Mouse (Mus musculus) thymus, postnatal 36 days (tissue): Measurements from ENCODE around the gene Slc7a8.

Experiments
- DNase-seq, 2 experiments: peaks; one replicate each; pipeline ENCODE4 v3.0.0; 2022; ENCODE audit warnings: mixed read lengths in 2 of 2

Slc7a8 gene

DNA sequence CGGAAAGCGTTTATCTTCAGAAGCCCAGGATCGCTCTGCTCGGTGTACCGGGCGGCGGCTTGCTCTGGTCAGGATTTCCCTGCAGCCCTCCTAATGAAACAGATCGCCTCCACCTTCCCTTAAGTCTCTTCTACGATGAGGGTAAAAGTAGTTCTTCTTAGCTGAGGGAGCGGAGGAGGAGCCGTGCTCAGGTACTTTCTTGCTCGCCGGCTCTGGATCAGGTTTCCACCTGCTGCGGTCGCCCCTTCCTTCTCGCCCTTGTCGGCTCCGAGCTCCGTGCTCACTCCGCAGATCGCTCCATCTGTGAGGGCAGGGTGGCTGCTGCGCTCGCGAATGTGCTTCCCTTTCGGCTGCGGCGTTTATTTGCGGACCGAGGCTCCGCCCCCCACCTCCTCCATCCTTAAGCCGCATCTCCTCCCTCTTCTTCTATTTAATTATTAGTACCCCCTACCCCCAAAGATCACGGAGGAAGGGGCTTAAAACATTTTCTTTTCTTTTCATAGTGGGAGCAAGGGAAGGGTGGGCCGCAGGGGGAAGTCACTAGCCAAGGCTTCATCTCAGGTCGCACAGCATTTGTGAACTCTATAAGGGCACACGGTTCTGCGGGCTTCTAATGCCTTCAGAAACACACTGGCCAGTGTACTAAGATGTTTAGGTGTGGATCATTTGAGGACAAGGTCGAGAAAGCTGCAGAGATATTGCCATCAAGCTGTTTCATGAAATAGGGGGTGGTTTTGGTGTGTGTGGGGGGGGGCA, at the start of gene Slc7a8:
Gene Slc7a8 (minus strand): TSS at position 337 of the 756 bp plus-strand sequence.
- peak; percentile 56 to 67 for DNase-seq

GRCm38 (mm10) chr14:54823716-54824115, 42.0 kb upstream of the Slc7a8 start:
- no peak for DNase-seq

GRCm38 (mm10) chr14:54822301-54822700, 40.6 kb upstream of the Slc7a8 start:
- no peak for DNase-seq

GRCm38 (mm10) chr14:54817791-54818190, 36.0 kb upstream of the Slc7a8 start:
- DNase-seq: peak; percentile 20 to 37

DNA sequence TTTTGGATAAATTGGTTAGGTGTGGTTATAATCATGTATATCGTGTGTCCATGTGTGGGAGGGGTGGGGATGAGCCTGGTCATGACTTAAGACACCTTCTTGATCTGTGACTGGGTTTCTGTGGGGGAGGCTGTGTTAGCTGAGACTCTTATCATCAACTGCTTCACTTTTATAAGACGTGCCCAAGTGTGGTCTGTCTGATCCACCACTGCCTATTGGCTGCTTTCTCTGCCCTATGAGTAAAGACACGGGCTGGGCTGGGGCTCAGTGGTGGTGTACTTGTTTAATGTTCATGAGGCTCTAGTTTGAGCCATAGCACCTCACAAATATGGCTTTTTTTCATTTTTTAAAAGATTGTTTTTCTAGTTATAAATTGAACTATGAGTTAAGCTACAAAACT, 34.0 kb upstream of the Slc7a8 start:
- DNase-seq: no peak

DNA sequence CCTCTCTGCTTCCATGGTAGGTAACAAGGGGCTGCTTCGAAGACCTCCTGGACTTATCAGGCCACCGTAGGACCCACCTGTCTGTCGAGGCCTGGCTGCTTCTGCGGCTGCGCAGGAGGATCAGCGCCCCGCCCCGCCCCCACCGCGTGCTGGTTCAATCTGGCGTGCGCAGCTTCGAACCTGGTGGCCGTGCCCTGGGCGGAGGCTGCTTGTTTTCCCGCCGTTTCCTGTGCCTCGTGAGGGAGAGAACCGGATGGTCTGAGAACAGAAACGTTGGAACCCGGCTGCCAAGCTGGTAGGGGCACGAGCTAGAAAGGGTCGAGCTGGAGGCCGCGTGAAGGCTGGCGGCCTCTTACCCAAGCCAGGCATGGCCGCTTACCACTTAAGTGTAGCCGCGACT, 32.2 kb upstream of the Slc7a8 start, which contains the start of gene Rnf212b:
Gene Rnf212b (plus strand): TSS at position 151 of the 400 bp plus-strand sequence.
- peak in 1 of 2 experiments; percentile 6 for DNase-seq

GRCm38 (mm10) chr14:54809668-54810033, 27.9 kb upstream of the Slc7a8 start:
- no peak for DNase-seq

DNA sequence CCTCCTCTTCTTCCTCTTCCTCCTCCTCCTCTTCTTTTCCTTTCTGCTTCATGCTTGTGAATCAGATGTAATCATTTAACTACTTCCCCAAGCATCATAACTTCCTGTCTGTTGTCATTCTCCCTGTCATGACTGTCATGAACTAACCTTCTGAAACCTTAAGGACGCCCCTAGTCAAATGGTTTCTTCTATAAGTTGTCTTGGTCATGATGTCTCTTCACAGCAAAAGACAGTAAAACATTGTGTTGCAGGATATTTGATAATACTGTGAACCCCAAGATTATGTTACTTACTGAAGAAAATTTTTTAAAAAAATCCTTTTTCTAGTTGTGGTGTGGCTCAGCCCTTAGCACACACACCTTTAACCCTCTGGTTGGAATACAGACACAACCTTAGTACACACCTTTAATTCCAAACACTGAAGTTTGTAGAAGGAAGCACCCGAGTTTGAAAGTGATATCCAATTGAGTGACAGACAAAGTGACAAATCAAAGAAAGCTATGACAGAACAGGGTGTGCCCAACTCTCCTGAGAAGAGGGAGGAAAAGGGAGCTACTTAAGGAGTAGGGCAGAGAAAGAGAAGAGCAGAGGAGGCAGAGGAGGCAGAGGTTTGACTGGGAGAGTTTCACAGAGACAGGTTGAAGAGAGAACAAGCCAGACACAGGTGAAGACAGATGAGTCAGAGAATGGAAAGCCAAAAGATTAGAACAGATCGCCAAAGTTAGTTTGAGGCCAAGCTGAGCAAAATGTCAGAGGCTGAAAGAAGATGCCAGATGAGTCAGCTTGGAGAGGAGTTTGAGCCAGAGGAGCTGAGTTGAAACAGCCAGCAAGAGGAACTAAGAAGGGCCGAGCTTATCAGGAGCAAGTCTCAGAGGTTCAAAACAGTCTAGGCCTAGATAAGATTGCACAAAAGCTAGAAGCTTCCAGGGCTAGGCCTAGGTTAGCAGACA, 27.2 kb upstream of the Slc7a8 start:
- DNase-seq: no peak

GRCm38 (mm10) chr14:54806124-54806523, 24.4 kb upstream of the Slc7a8 start:
- no peak for DNase-seq

GRCm38 (mm10) chr14:54802428-54802827, 20.7 kb upstream of the Slc7a8 start:
- DNase-seq: no peak

DNA sequence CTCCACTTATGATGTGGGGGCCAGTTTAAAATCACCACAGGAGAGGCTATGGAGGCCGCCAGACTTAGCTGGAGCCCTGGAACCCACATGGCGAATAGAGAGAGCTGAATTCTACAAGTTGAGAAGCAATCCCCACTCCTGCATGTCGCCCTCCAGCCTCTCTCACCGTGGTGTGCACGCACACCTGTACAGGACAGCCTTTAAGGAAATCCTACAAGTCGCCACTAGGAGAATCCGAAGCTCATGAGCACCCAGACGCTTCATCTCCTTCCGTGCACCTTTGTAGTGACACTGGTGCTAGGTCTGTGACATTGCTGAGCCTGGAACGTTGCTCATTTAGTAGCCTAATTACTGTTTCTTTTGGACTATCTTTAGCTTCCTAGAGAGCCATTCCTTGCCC, 17.9 kb upstream of the Slc7a8 start:
- no peak for DNase-seq

- no peak for DNase-seq
Observed at GRCm38 (mm10) chr14:54796760-54797159, 15.0 kb upstream of the Slc7a8 start.

- DNase-seq: no peak
Observed at GRCm38 (mm10) chr14:54795901-54796300, 14.2 kb upstream of the Slc7a8 start.

GRCm38 (mm10) chr14:54793894-54794830, 12.4 kb upstream of the Slc7a8 start:
- DNase-seq: no peak

DNA sequence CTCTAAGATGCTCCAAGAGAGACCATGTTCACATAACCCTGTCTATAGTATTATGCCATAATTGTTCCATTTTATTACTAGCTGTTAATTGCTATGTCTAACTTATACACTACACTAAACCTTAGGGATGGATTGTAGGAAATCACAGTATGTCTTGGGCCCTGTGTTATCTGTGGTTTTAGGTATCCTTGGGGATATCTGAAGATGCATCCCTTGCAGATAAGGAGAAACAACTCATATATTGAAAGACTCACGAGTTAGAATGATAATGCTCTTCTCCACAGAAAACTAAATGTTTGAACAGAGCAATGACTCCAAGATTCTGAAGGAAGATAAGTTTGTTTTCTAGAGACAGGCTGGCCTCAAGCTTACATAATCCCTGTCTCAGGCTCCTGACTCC, 11.6 kb upstream of the Slc7a8 start:
- no peak for DNase-seq

DNA sequence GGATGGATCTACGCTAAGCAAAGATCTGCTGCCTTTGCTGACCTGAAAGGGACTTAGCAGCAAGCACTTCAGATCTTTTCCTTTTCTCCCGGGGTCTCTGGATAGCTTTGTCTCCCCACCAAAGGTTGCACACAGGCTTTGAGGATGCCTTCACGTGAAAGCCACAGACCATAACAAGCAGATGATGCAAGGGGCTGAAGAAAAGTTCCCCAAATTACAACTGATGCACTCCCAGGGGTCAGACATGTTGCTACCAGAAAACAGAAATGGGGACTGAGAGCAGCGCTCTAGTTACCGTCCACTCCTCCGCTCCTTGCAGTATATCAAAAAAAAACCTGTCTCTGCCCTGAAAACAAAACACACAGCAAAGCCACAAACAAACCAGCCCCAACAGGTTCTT, 10.4 kb upstream of the Slc7a8 start:
- no peak for DNase-seq

DNA sequence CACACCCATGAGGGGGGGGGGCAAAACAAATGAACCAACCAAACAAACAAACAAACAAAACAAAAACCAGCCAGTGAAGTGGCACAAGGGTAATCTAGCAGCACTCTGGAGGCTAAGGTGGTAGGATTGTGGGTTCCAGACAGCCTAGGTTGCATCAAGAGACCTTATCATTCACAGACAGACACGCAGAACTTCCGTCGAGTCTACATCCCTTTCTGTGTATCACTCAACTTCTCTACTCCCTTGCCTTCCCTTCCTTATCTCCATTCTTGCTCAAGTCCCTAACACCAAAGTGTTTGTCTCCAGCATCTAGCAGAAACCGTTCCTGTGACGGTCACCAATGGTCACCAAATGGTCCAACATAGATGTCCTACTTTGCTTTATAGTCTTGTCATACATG, 6.5 kb upstream of the Slc7a8 start:
- no peak for DNase-seq

DNA sequence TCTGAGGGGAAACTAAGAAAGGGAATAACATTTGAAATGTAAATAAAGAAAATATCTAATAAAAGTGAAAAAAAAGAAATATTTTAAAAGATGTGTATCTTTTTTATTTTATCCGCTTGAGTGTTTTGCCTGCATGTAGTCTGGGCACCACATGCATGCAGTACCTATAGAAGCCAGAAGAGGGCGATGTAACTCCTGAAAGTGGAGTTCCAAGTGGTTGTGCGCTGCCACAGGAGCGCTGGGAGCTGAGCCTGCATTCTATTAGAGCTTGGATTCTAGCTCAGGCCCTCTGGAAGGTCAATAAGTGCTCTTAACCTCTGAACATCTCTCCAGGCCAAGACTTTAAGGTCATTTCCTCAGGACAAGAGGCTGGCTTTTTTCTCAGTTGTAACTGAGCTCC, 5.5 kb upstream of the Slc7a8 start:
- DNase-seq: no peak

DNA sequence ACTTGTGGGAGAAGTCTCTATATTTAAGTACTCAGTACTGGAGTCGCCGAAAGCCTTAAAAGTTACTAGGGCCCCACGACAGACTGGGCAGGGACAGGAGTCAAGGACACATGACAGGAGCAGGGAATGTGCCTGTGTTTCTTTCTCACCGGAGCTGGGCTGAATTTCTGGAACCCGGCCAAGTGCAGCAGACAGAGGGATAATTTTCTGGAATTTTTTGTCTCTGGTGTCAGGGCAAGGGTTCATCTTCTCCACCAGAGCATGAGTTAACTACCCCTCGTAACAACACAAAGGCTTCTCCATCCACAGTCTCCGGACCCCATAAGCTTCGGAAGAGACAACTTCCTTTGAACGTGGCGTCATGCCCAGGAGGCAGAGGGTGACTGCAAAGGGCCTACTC, 4.7 kb upstream of the Slc7a8 start:
- no peak for DNase-seq

DNA sequence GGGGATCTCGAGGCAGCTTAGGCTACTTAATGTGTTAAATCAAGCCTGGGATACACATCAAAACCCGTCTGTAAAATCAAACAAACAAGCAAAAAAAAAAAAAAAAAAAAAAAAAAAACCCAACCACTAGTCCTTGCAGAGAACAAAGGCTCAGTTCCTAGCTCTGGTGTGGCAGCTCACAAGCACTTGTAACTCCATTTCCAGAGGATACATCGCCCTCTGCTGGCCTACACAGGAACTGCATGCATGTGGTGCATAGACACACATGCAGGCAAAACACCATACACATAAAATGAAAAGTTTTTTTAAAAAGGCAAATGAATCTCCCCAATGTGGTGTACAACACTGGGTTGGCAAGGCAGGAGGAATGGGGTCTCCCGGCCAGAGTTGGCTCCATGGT, 4.2 kb upstream of the Slc7a8 start:
- peak; percentile 77 to 83 for DNase-seq

DNA sequence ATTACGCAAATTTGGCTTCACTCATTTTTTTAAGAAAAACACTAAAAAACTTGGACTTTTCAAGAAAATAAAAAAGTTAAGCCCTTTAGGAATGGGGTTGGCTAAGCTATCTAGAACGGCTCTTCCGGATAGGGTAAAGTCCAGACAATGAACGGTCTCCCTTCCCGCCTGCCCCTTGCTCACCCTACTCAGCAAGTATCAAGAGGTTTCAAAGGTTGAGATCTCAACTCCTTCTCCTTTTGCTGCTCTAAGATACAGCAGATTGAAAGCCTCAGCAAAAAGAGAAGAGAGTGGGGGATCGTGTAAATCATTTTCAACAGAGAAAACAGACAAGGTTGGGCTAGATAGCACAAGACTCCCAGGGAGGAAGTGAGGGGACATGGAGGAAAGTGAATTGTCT, 1.2 kb upstream of the Slc7a8 start:
- no peak for DNase-seq

GRCm38 (mm10) chr14:54780836-54781609, 723 bp downstream of the Slc7a8 start:
- DNase-seq: peak; percentile 9 to 12
